Mouse (Mus musculus) liver, embryonic 15.5 days (tissue): ENCODE results near the gene Gm10037. TPM values are rescaled to one million over a fixed set of nuclear protein-coding genes. Genes with fewer than 3 reads are reported as not detected.
"Not testable (repeated sequence)": the region's sequence is repeated elsewhere in the genome, so short reads cannot be mapped to it uniquely, and the experiment has no call there.

Source experiments
- ATAC-seq: fragments of 200-750 bp; cut with Nextera tagmentation; 2 replicates; pipeline ENCODE4 v1.8.0; 2017; ENCODE audit warnings: moderate number of reproducible peaks, mild to moderate bottlenecking, moderate library complexity; ENCODE audit not compliant: insufficient read depth
- H3K27ac ChIP-seq: fragments of 300-500 bp; sonication (generic); replicated peaks from 2 replicates; pipeline ENCODE4 v1.5.1; 2015; ENCODE audit warnings: mild to moderate bottlenecking, inconsistent platforms
- H3K27me3 ChIP-seq: fragments of 300-500 bp; sonication (generic); 2 replicates; pipeline ENCODE4 v1.6.1; 2015; ENCODE audit warnings: mild to moderate bottlenecking, inconsistent platforms
- H3K36me3 ChIP-seq: fragments of 300-500 bp; sonication (generic); replicated peaks from 2 replicates; pipeline ENCODE4 v1.6.1; 2015; ENCODE audit warnings: moderate library complexity, mild to moderate bottlenecking, inconsistent platforms
- H3K4me1 ChIP-seq: fragments of 300-500 bp; sonication (generic); replicated peaks from 2 replicates; pipeline ENCODE4 v1.6.1; 2015; ENCODE audit warnings: inconsistent platforms
- H3K4me2 ChIP-seq: fragments of 300-500 bp; sonication (generic); 2 replicates; pipeline ENCODE4 v1.6.1; 2015; ENCODE audit warnings: moderate library complexity, mild to moderate bottlenecking, inconsistent platforms
- H3K4me3 ChIP-seq: fragments of 300-500 bp; sonication (generic); replicated peaks from 2 replicates; pipeline ENCODE4 v1.5.1; 2015; ENCODE audit warnings: mild to moderate bottlenecking, inconsistent platforms
- H3K9ac ChIP-seq: fragments of 300-500 bp; sonication (generic); 2 replicates; pipeline ENCODE4 v1.6.1; 2015; ENCODE audit warnings: moderate library complexity, mild to moderate bottlenecking, inconsistent platforms
- H3K9me3 ChIP-seq: fragments of 300-500 bp; sonication (generic); replicated peaks from 2 replicates; pipeline ENCODE4 v1.6.1; 2016; ENCODE audit warnings: inconsistent platforms
- WGBS: fragments of 180-500 bp; shearing (Covaris S2); methylation state at CpG from one replicate; pipeline ENCODE4 v1.1.7; 2015; ENCODE audit warnings: mixed read lengths; ENCODE audit not compliant: insufficient replicate concordance; 5-methylcytosine and 5-hydroxymethylcytosine counted together
- polyA plus RNA-seq: library from polyadenylated mRNA; unstranded; fragments of >200 nt; fragmentation: Nextera tagmentation; extraction: Ambion mirVana; gene quantifications from 2 replicates; pipeline ENCODE4 v1.2.1, GENCODE M21; 2015

Gene Gm10037
- polyA plus RNA-seq, 1 experiment from 2014 or later = 0.18 TPM

DNA sequence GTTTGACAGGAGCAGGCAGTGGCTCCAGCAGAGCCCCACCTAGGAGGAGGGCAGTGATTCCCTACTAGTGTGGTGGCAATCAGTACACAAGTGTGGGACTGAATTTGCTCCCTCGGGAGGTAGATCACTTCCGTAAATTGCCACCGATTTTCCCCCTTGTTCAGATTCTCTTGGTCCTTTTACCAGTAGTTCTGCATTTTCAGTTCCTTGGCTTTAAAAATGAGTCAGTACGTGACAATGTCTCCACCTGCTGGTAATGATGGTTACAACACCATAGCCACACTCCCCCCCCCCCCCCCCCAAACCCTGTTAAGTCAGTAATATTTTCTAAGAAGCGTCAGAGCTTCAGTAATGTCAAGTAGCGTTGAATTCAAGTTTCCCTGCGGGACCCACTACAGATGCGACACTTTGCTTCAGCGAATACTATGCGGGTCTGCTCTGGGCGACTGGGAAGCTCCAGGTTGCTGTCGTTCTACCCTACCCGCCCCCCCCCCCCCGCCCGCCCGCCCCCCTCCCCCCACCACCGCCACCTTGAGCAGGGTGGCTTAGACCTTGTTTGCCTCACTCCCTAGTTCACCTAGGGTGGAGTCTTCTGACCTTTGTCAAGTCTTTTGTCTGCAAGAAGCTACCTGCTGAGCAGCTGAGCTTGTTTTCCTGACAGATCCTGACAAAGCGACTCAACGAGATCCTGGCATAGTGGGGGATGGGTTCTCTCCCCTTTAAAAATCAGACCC is 13.4 kb downstream of the Gm10037 start:
- no peaks in the 10 kb centered on the region for H3K27me3 ChIP-seq
- no peak overlapping the region for H3K9ac ChIP-seq
- no peak overlapping the region for H3K27ac ChIP-seq
- H3K4me1 ChIP-seq = no peaks in the 10 kb centered on the region
- 2% methylated on average over 17 of the region's 19 CpGs for WGBS
- H3K4me2 ChIP-seq = peak overlapping the region; percentile 53
- H3K4me3 ChIP-seq = peak overlapping the region; percentile 36
- H3K9me3 ChIP-seq = no peaks in the 10 kb centered on the region
- no peaks in the 10 kb centered on the region for H3K36me3 ChIP-seq
- ATAC-seq = no peak

DNA sequence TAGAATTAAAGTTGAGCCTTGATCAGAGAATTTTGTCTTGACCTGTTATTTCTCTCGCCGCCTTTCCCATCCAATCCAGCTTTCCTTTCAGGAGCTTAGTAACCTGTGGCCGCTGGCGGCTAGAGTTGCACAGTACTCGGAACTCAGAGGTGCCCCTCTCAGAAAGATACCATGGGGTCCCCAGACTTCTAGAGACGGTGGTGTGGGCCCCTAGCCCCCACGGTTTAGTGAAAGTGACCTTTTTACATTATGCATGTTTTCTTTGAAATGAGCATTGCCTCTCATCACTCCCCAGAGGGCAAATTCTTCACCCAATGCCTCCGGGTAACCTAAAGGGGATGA is 13.9 kb downstream of the Gm10037 start:
- no peaks in the 10 kb centered on the region for H3K4me1 ChIP-seq
- H3K27me3 ChIP-seq = no peaks in the 10 kb centered on the region
- H3K27ac ChIP-seq = no peak overlapping the region
- no peaks in the 10 kb centered on the region for H3K36me3 ChIP-seq
- peak overlapping the region; percentile 36 for H3K4me3 ChIP-seq
- H3K9me3 ChIP-seq = no peaks in the 10 kb centered on the region
- peak overlapping the region; percentile 53 for H3K4me2 ChIP-seq
- H3K9ac ChIP-seq = no peak overlapping the region
- no peak for ATAC-seq
- WGBS = 23% methylated on average over 8 of the region's 8 CpGs

DNA sequence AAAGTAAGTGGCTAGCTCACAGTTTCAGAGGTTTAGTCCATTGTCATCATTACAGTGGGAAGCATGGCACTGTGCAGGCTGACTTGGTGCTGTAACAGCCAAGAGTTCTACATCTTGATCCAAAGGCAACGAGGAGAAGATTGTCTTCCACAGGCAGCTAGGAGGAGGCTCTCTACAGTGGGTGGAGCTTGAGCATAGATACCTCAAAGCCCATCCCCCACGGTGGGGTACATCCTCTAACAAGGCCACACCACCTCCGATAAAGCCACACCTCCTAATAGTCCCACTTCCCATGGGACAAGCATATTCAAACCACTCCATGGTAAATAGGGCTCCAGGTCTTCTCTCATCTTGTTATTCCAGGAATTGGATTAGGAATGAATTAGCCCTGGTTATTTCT is 19.5 kb downstream of the Gm10037 start:
- Histone ChIP-seq H3K27me3 (no peaks in the 10 kb centered on the region), H3K36me3 (no peaks in the 10 kb centered on the region), H3K27ac (no peak overlapping the region), H3K9ac (no peak overlapping the region), H3K4me1 (no peaks in the 10 kb centered on the region), H3K4me3 (no peak overlapping the region), H3K4me2 (no peak overlapping the region), H3K9me3 (no peaks in the 10 kb centered on the region)
- ATAC-seq = no peak
- 56% methylated on average over 3 of the region's 3 CpGs for whole genome bisulfite sequencing

DNA sequence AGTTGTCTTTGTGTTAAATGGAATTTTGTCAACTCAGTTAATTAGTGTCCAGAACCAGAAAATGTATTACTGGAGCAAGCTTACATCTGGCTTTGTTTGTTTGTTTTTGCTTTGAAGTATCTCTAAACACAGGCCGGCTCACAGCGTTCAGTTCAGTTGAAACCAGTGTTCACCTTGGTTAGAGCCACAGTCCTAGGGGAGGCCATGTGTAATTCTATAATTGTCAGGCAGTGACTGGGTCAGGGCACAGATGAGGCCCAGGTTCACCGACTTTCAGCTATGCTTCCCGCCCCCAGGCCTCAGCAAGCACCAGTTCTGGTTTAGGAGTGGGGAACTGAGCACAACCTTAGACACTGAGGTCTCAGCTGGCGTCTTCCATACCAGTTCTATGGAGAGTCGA is 22.2 kb downstream of the Gm10037 start:
- no peak overlapping the region for H3K4me2 ChIP-seq
- WGBS = 52% methylated on average over 6 of the region's 6 CpGs
- H3K9me3 ChIP-seq = no peaks in the 10 kb centered on the region
- H3K27me3 ChIP-seq = no peaks in the 10 kb centered on the region
- no peak overlapping the region for H3K9ac ChIP-seq
- no peaks in the 10 kb centered on the region for H3K4me1 ChIP-seq
- H3K4me3 ChIP-seq = no peak overlapping the region
- no peak for ATAC-seq
- no peaks in the 10 kb centered on the region for H3K36me3 ChIP-seq
- no peak overlapping the region for H3K27ac ChIP-seq

DNA sequence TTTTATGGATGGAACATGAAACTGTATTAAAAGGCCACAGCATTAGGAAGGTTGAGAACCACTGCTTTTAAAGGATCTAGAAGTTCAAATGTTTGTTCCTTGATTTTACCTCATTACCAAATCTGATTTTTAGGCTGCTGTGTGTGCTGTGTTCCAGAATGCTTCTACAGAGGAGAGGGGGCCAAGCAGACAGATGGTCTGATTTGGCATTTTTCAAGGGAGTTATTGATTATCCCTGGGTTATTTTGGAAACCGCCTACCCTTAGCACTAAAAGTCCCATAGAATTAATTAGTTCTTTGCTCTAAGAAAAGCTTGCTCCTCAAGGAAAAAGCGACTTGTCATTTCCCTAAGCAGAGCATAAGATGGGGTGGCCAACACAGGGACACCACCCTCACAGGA is 23.1 kb downstream of the Gm10037 start:
- Histone ChIP-seq H3K4me1 (no peaks in the 10 kb centered on the region), H3K36me3 (no peaks in the 10 kb centered on the region), H3K9ac (no peak overlapping the region), H3K27ac (no peak overlapping the region), H3K9me3 (no peaks in the 10 kb centered on the region), H3K4me2 (no peak overlapping the region), H3K27me3 (no peaks in the 10 kb centered on the region), H3K4me3 (no peak overlapping the region)
- ATAC-seq = no peak
- 60% methylated on average over 2 of the region's 2 CpGs for WGBS

DNA sequence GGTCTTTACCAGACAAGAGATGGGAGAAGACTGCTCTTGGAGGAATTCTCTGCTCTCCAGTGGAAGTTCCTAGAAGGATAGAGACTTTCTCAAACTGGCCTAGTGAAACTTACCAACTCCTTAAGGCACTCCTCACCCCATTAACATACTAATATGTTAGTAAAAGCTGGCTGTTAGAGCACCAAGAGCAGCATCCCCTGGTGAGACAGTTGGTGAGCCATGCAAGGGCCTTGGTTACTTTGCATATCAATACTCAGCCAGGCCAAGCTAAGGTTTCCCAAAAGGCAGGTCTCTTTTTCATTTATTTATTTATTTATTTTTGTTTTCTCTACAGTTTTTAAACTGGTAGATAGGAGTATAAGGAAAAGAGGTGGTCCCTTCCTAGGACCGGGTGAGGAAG is 26.4 kb downstream of the Gm10037 start:
- no peaks in the 10 kb centered on the region for H3K9me3 ChIP-seq
- H3K4me1 ChIP-seq = no peaks in the 10 kb centered on the region
- no peak overlapping the region for H3K4me2 ChIP-seq
- WGBS = 26% methylated on average over 1 of the region's 1 CpGs
- ATAC-seq = no peak
- no peak overlapping the region for H3K4me3 ChIP-seq
- H3K27ac ChIP-seq = no peak overlapping the region
- H3K27me3 ChIP-seq = no peaks in the 10 kb centered on the region
- no peaks in the 10 kb centered on the region for H3K36me3 ChIP-seq
- H3K9ac ChIP-seq = no peak overlapping the region

DNA sequence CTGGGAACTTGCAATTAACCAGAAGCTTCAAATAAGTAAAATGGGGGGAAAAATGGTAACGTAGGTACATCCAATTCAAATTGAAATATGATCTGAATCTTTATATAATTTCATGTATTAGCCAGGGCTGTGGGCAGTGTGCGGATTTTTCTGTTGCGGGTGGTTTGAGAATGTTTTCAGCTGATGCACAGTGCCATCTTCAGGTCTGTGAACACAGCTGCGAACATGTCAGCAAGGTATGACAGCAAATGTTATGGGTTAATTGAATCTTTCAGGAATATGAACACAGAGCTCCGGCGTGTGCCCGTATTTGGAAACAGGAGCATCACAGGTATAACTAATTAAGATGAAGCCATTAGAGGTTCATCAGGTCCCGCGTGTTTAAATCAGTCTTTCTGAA is 31.6 kb downstream of the Gm10037 start:
- no peaks in the 10 kb centered on the region for H3K27me3 ChIP-seq
- H3K4me2 ChIP-seq = no peak overlapping the region
- H3K36me3 ChIP-seq = no peaks in the 10 kb centered on the region
- no peak for ATAC-seq
- H3K9me3 ChIP-seq = no peaks in the 10 kb centered on the region
- H3K27ac ChIP-seq = no peak overlapping the region
- WGBS = 70% methylated on average over 9 of the region's 9 CpGs
- no peak overlapping the region for H3K9ac ChIP-seq
- H3K4me3 ChIP-seq = no peak overlapping the region
- no peaks in the 10 kb centered on the region for H3K4me1 ChIP-seq

DNA sequence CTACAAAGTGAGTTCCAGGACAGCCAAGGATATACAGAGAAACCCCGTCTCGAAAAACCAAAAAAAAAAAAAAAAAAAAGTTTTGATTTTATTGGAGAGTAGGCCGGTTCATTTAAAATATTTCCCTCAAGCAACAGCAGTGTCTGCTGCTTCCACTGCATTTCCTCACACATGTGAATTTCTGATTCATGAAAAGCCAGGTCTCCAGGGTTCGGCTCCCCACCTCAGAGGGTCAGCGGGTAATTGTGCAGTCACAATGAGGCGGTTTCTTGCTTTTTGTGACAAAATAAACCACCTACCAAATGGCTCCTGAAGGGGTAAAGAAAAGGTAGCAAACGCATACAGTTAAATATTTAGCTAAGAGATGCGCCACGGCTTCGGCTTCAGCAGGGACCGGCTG is 32.1 kb downstream of the Gm10037 start, which contains the start of gene BC048507:
TSS of gene BC048507 (plus strand) at position 301 of the 400 bp plus-strand sequence.
- no peak within 1 kb of the TSS for H3K4me2 ChIP-seq
- no peaks in the 10 kb centered on the region for H3K4me1 ChIP-seq
- no peak within 1 kb of the TSS for H3K27ac ChIP-seq
- WGBS = 66% methylated on average over 11 of the region's 11 CpGs
- H3K36me3 ChIP-seq = no peaks in the 10 kb centered on the region
- H3K27me3 ChIP-seq = no peaks in the 10 kb centered on the region
- no peak within 1 kb of the TSS for H3K9ac ChIP-seq
- no peak within 1 kb of the TSS for H3K4me3 ChIP-seq
- H3K9me3 ChIP-seq = no peaks in the 10 kb centered on the region
- no peak for ATAC-seq

DNA sequence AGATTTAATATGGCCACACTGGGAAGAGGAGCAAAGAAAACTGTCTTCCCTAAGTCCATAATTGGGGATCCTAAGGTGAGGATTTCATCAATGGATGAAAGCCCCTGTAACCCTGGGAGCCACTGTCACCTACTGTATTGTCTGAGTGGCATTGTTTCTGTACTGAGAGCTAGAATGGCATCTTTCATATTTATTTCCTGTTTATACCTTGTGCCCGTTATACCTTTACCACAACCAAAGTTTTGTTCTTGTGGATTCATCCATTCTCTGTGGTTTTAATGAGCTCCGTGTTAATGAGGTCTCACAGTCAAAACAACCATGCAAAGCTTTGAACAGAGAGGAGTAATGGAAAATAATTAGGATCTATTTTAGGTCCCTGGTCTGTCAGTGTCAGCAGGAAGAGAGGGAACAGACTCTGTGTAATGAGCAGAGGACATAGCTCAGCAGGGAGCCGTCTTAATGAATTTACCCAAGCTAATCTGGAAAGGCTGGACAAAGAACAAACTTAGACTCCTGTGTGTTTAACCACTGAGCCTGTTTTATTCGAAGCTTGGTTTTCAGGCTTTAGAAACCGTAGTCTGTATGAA is 34.0 kb downstream of the Gm10037 start:
- Histone ChIP-seq H3K9ac (no peak overlapping the region), H3K9me3 (no peaks in the 10 kb centered on the region), H3K27ac (no peak overlapping the region), H3K36me3 (no peaks in the 10 kb centered on the region), H3K4me1 (no peaks in the 10 kb centered on the region), H3K4me2 (no peak overlapping the region), H3K4me3 (no peak overlapping the region), H3K27me3 (no peaks in the 10 kb centered on the region)
- no peak for ATAC-seq
- WGBS = 51% methylated on average over 5 of the region's 5 CpGs

DNA sequence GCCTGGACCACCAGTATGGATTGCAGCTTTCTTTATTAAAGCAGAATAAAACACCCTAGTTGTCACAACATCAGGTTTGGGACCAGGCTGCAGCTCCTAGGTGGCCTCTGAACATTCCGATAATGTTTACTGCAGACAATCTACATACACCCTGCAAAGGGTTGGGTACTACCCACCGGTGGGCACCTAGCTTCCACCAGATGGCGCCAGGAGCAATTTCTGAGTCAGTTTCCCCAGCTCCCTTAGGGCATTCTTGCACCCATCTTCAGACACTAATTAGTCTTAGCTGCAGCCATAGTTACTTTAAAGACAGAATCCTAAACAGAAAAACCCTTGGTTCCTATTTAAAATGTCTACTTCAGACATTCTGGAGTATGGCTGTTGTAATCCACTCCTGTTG is 37.0 kb downstream of the Gm10037 start:
- Histone ChIP-seq H3K9ac (no peak overlapping the region), H3K27me3 (no peaks in the 10 kb centered on the region), H3K36me3 (no peaks in the 10 kb centered on the region), H3K4me1 (no peaks in the 10 kb centered on the region), H3K4me3 (no peak overlapping the region), H3K27ac (no peak overlapping the region), H3K9me3 (no peaks in the 10 kb centered on the region), H3K4me2 (no peak overlapping the region)
- WGBS = 24% methylated on average over 3 of the region's 3 CpGs
- ATAC-seq = no peak

DNA sequence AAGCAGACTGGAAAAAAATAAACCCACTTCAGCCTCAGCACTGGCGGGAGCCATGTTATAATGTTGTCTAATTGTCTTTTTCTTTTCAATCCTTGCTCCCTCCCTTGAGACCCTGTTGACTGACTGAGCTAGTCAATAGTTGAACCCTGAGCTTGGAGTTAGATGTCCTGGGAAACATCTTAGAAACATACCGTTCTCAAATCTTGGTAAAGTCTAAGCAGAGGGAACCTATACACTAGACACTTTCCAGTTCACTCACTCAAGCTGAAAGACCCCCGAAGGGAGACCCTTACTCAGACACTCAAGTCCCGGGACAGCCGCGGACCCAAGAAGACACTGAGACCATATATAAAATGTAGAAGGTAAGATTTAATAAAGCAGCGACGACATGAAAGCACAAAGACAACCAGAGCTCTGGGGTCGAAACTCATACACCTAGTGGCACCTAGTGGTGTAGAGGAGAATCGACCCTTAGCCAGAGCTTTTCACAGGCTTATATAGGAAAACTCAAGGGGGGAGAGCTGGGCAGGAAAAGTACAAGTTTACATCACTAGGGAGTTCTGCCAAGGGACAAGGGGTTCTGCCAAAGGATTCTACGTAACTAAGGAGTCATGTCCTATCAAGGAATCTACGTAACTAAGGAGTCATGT is 45.3 kb downstream of the Gm10037 start:
- H3K9ac ChIP-seq, H3K4me3 ChIP-seq, H3K4me1 ChIP-seq, ATAC-seq, H3K36me3 ChIP-seq, H3K27ac ChIP-seq, H3K27me3 ChIP-seq, H3K4me2 ChIP-seq, H3K9me3 ChIP-seq: not testable (repeated sequence)
- 38% methylated on average over 8 of the region's 12 CpGs for WGBS
